Mouse (Mus musculus): ENCODE data around the gene Ucp2. TPM values are rescaled to one million over a fixed set of nuclear protein-coding genes. Genes with fewer than 3 reads are reported as not detected.

The Ucp2 gene
- polyA plus RNA-seq (2012; rRNA removed): 153 and 172 TPM in 2 replicates

DNA sequence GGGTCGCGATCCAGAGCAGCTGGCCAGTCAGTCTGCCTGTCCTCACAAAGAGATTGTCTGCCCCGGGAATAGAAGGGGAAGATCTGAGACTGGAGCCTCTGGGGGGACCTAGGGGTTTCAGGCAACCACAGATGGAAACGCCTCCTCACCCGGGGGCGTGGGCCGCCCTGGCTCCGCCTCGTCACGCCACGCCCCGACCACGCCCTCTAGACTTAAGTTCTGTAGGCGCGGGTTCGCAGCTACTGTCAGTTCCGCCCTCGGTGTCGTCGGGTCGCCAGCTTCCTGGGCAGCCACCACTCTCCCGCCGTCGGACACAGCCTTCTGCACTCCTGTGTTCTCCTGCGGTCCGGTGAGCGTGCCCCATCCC is at the start of gene Ucp2:
Gene Ucp2 (plus strand): TSS at position 221 of the 367 bp plus-strand sequence.
- no peaks in the 10 kb centered on the region; the same call in 1 of the 2 replicates for H3K4me1 ChIP-seq (ENCODE audit: control insufficient read depth, insufficient read depth, low read length)

DNA sequence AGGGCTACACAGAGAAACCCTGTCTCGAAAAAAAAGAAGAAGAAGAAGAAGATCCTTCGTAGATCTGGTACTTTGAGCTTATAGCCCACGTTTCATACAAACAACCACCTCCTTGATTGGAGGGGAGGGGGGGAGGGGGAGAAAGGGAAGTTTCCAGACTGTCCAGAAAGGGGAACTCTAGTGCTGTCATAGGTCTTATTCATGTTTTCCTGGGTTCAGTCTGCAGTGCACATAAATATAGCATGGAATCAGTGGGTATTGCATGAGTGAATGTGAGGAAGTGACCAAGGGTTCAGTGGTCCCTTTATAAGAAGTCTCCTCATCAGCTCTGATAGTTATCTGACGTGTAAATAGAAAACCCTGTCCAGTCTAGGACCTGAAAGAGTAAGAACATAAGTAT is 49.4 kb upstream of the Ucp2 start:
- Histone ChIP-seq H3K27ac (ENCODE audit: insufficient read depth, low read depth, low read length) (no peak overlapping the region), H3K36me3 (ENCODE audit: control insufficient read depth, insufficient read depth, low read length) (peaks cover 5% of the 10 kb centered on the region)

More for the DNA sequence above, at the start of gene Ucp2:
- no peaks in the 10 kb centered on the region for H3K36me3 ChIP-seq (ENCODE audit: control insufficient read depth, insufficient read depth, low read length)
- DNase-seq: peak; percentile 87
- 1% methylated on average over 27 of the region's 27 CpGs for WGBS
- TF ChIP-seq POLR2A (IDR thresholded peaks at IDR 0.05; ENCODE audit: low read depth, low read length) (peak; percentile 81), CTCF (conservative IDR thresholded peaks at IDR 0.05; ENCODE audit: insufficient read depth, insufficient read length, low read depth, low read length) (no peak)
- H3K27me3 ChIP-seq (replicated peaks; ENCODE audit: control insufficient read depth, insufficient read depth, low read length): no peaks in the 10 kb centered on the region
- H3K27ac ChIP-seq (ENCODE audit: insufficient read depth, low read depth, low read length): peak within 1 kb of the TSS; percentile 59
- H3K4me3 ChIP-seq (ENCODE audit: insufficient read depth, low read depth, low read length): peak within 1 kb of the TSS; percentile 57

DNA sequence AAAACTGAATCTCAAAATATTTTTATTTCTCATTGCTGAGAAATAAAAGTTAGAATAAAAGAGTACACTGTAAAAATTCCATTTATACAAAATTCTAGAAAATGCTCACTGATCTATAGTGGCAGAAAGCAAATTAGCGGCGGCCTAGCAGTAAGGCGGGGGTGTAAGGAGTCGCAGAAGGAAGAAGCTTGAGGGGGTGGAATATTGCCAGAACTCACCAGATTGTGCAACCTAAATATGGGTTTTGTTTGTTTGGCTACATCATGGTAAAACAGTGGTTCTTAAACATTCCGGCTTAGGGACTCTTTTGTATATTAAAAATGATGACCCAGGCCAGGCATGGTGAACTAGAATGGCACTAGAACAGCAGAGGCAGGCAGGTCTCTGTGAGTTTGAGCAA is 46.9 kb upstream of the Ucp2 start:
- Histone ChIP-seq H3K4me1 (ENCODE audit: control insufficient read depth, insufficient read depth, low read length) (no peaks in the 10 kb centered on the region), H3K27me3 (replicated peaks; ENCODE audit: control insufficient read depth, insufficient read depth, low read length) (no peaks in the 10 kb centered on the region), H3K27ac (ENCODE audit: insufficient read depth, low read depth, low read length) (no peak overlapping the region), H3K4me3 (ENCODE audit: insufficient read depth, low read depth, low read length) (no peak overlapping the region), H3K36me3 (ENCODE audit: control insufficient read depth, insufficient read depth, low read length) (peaks cover 2% of the 10 kb centered on the region)
- no peak for DNase-seq
- TF ChIP-seq CTCF (conservative IDR thresholded peaks at IDR 0.05; ENCODE audit: insufficient read depth, insufficient read length, low read depth, low read length): no peak
- TF ChIP-seq POLR2A (IDR thresholded peaks at IDR 0.05; ENCODE audit: low read depth, low read length): no peak
- 97% methylated on average over 5 of the region's 5 CpGs for WGBS

More for the DNA sequence above, 49.4 kb upstream of the Ucp2 start:
- TF ChIP-seq CTCF (conservative IDR thresholded peaks at IDR 0.05; ENCODE audit: insufficient read depth, insufficient read length, low read depth, low read length) (no peak), POLR2A (IDR thresholded peaks at IDR 0.05; ENCODE audit: low read depth, low read length) (no peak)
- 84% methylated on average over 4 of the region's 4 CpGs for WGBS
- Histone ChIP-seq H3K4me3 (ENCODE audit: insufficient read depth, low read depth, low read length) (no peak overlapping the region), H3K4me1 (ENCODE audit: control insufficient read depth, insufficient read depth, low read length) (no peaks in the 10 kb centered on the region), H3K27me3 (replicated peaks; ENCODE audit: control insufficient read depth, insufficient read depth, low read length) (no peaks in the 10 kb centered on the region)
- no peak for DNase-seq

GRCm38 (mm10) chr7:100448530-100448929 is 44.6 kb upstream of the Ucp2 start:
- TF ChIP-seq CTCF (conservative IDR thresholded peaks at IDR 0.05; ENCODE audit: insufficient read depth, insufficient read length, low read depth, low read length) (no peak), POLR2A (IDR thresholded peaks at IDR 0.05; ENCODE audit: low read depth, low read length) (no peak)
- Histone ChIP-seq H3K4me3 (ENCODE audit: insufficient read depth, low read depth, low read length) (no peak overlapping the region), H3K4me1 (ENCODE audit: control insufficient read depth, insufficient read depth, low read length) (no peaks in the 10 kb centered on the region), H3K27me3 (replicated peaks; ENCODE audit: control insufficient read depth, insufficient read depth, low read length) (no peaks in the 10 kb centered on the region), H3K36me3 (ENCODE audit: control insufficient read depth, insufficient read depth, low read length) (peaks cover 4% of the 10 kb centered on the region), H3K27ac (ENCODE audit: insufficient read depth, low read depth, low read length) (no peak overlapping the region)
- WGBS: 91% methylated on average over 12 of the region's 12 CpGs
- no peak for DNase-seq

GRCm38 (mm10) chr7:100448985-100449384 is 44.2 kb upstream of the Ucp2 start:
- WGBS: 92% methylated on average over 3 of the region's 3 CpGs

GRCm38 (mm10) chr7:100458153-100458552 is 35.0 kb upstream of the Ucp2 start:
- Histone ChIP-seq H3K27ac (ENCODE audit: insufficient read depth, low read depth, low read length) (no peak overlapping the region), H3K4me3 (ENCODE audit: insufficient read depth, low read depth, low read length) (no peak overlapping the region), H3K27me3 (replicated peaks; ENCODE audit: control insufficient read depth, insufficient read depth, low read length) (no peaks in the 10 kb centered on the region), H3K4me1 (ENCODE audit: control insufficient read depth, insufficient read depth, low read length) (peaks cover 18% of the 10 kb centered on the region), H3K36me3 (ENCODE audit: control insufficient read depth, insufficient read depth, low read length) (0 out of 2 replicates have a peak, but pooled peaks cover under 1% of the 10 kb centered on the region)
- TF ChIP-seq POLR2A (IDR thresholded peaks at IDR 0.05; ENCODE audit: low read depth, low read length) (no peak), CTCF (conservative IDR thresholded peaks at IDR 0.05; ENCODE audit: insufficient read depth, insufficient read length, low read depth, low read length) (no peak)
- DNase-seq: no peak
- WGBS: 58% methylated on average over 1 of the region's 1 CpGs

More at GRCm38 (mm10) chr7:100448985-100449384, 44.2 kb upstream of the Ucp2 start:
- no peak for DNase-seq
- H3K4me3 ChIP-seq (ENCODE audit: insufficient read depth, low read depth, low read length): no peak overlapping the region
- peaks cover 4% of the 10 kb centered on the region for H3K36me3 ChIP-seq (ENCODE audit: control insufficient read depth, insufficient read depth, low read length)
- TF ChIP-seq POLR2A (IDR thresholded peaks at IDR 0.05; ENCODE audit: low read depth, low read length) (no peak), CTCF (conservative IDR thresholded peaks at IDR 0.05; ENCODE audit: insufficient read depth, insufficient read length, low read depth, low read length) (no peak)
- H3K4me1 ChIP-seq (ENCODE audit: control insufficient read depth, insufficient read depth, low read length): no peaks in the 10 kb centered on the region
- no peaks in the 10 kb centered on the region for H3K27me3 ChIP-seq (replicated peaks; ENCODE audit: control insufficient read depth, insufficient read depth, low read length)
- no peak overlapping the region for H3K27ac ChIP-seq (ENCODE audit: insufficient read depth, low read depth, low read length)

DNA sequence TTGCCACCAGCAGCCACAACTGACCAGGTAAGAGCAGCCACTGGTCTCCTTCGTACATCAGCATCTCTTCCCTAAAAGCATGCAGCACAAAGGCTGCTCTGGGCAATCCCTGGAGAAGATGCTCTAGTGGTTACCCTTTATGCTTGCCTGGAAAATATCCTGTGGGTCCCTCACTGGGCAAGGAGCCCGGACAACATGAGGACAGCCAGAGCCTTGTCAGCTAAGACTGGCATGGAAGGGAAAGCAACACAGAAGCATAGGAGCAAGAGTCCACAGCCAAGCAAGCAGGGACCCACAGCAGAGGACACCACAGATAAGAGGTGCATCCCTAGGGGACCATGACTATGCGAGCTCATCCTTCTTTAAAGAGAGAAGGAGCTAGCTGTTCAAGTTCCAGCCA is 33.3 kb upstream of the Ucp2 start:
- DNase-seq: no peak
- no peaks in the 10 kb centered on the region for H3K36me3 ChIP-seq (ENCODE audit: control insufficient read depth, insufficient read depth, low read length)
- no peak overlapping the region for H3K27ac ChIP-seq (ENCODE audit: insufficient read depth, low read depth, low read length)
- H3K4me3 ChIP-seq (ENCODE audit: insufficient read depth, low read depth, low read length): no peak overlapping the region
- H3K27me3 ChIP-seq (replicated peaks; ENCODE audit: control insufficient read depth, insufficient read depth, low read length): no peaks in the 10 kb centered on the region
- peaks cover 34% of the 10 kb centered on the region for H3K4me1 ChIP-seq (ENCODE audit: control insufficient read depth, insufficient read depth, low read length)
- WGBS: 97% methylated on average over 3 of the region's 3 CpGs
- TF ChIP-seq CTCF (conservative IDR thresholded peaks at IDR 0.05; ENCODE audit: insufficient read depth, insufficient read length, low read depth, low read length): no peak
- no peak for TF ChIP-seq POLR2A (IDR thresholded peaks at IDR 0.05; ENCODE audit: low read depth, low read length)
